Mouse (Mus musculus) heart, embryonic 11.5 days (tissue): ENCODE measurements at regions not wholly inside any gene's neighbourhood (a gene's known extent, or its start where the extent isn't known, plus 50 kb on each side); places are given as distances from the start of the nearest gene placed in this dataset.

Experiments
- ATAC-seq: fragments of 200-750 bp; cut with Nextera tagmentation; replicated peaks from 2 replicates; pipeline ENCODE4 v1.8.0; 2017; ENCODE audit warnings: moderate library complexity; ENCODE audit not compliant: insufficient number of reproducible peaks, low FRiP score, low TSS enrichment
- H3K27ac ChIP-seq: fragments of 300-500 bp; sonication (generic); 2 replicates; pipeline ENCODE4 v1.5.1; 2014; ENCODE audit warnings: mild to moderate bottlenecking, low read depth, low read length
- H3K27me3 ChIP-seq: fragments of 300-500 bp; sonication (generic); 2 replicates; pipeline ENCODE4 v1.6.1; 2014; ENCODE audit warnings: mild to moderate bottlenecking, low read length, mixed read lengths; ENCODE audit not compliant: control insufficient read depth, insufficient read depth
- H3K36me3 ChIP-seq: fragments of 300-500 bp; sonication (generic); 2 replicates; pipeline ENCODE4 v1.6.1; 2014; ENCODE audit warnings: mild to moderate bottlenecking, low read length, moderate library complexity, mixed read lengths; ENCODE audit not compliant: control insufficient read depth, insufficient read depth
- H3K4me1 ChIP-seq: fragments of 300-500 bp; sonication (generic); 2 replicates; pipeline ENCODE4 v1.6.1; 2014; ENCODE audit warnings: low read length; ENCODE audit not compliant: control insufficient read depth, insufficient read depth
- H3K4me2 ChIP-seq: fragments of 300-500 bp; sonication (generic); 2 replicates; pipeline ENCODE4 v1.6.1; 2014; ENCODE audit warnings: mild to moderate bottlenecking, moderate library complexity
- H3K4me3 ChIP-seq: fragments of 300-500 bp; sonication (generic); 2 replicates; pipeline ENCODE4 v1.5.1; 2014; ENCODE audit warnings: low read depth, low read length
- H3K9ac ChIP-seq: fragments of 300-500 bp; sonication (generic); 2 replicates; pipeline ENCODE4 v1.6.1; 2014; ENCODE audit warnings: mild to moderate bottlenecking, low read depth, low read length, moderate library complexity
- H3K9me3 ChIP-seq: fragments of 300-500 bp; sonication (generic); replicated peaks from 2 replicates; pipeline ENCODE4 v1.6.1; 2016; ENCODE audit warnings: low read length; ENCODE audit not compliant: control insufficient read depth
- WGBS: fragments of 180-500 bp; shearing (Covaris S2); extraction: QIAGEN DNeasy Blood & Tissue Kit; methylation state at CpG from one replicate; pipeline ENCODE4 v1.1.7; 2014; ENCODE audit not compliant: insufficient replicate concordance; 5-methylcytosine and 5-hydroxymethylcytosine counted together

- no peak overlapping the region for H3K9ac ChIP-seq
- H3K27me3 ChIP-seq, result no peaks in the 10 kb centered on the region
- WGBS, result 76% methylated on average over 4 of the region's 4 CpGs
- H3K36me3 ChIP-seq, result no peaks in the 10 kb centered on the region
- H3K4me2 ChIP-seq, result no peak overlapping the region
- no peaks in the 10 kb centered on the region for H3K9me3 ChIP-seq
- H3K4me1 ChIP-seq, result no peaks in the 10 kb centered on the region
- H3K27ac ChIP-seq, result no peak overlapping the region
- H3K4me3 ChIP-seq, result no peak overlapping the region
- no peak for ATAC-seq
Observed at GRCm38 (mm10) chr8:96296643-96297042, 408.3 kb upstream of the Got2 start.

DNA sequence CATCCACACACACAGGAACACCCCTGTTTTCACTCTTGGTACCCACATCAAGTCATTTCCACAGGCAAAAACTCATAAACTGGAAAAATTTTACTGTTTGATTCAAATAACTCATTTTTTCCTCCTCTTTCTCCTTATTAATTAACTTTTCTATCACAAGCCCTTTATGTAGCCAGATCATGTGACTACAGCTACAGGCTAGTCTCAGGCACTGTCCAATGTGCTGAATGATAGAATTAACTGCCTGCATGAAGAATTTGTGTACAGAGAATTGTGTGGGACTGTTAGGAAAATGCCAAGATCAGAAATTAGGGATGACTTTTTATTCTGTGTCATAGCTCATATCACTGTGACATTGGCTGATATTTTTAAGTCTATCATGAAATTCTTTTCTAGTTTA lies 402.4 kb upstream of the Got2 start:
- H3K36me3 ChIP-seq, result no peaks in the 10 kb centered on the region
- no peaks in the 10 kb centered on the region for H3K9me3 ChIP-seq
- no peaks in the 10 kb centered on the region for H3K4me1 ChIP-seq
- no peak overlapping the region for H3K9ac ChIP-seq
- no peaks in the 10 kb centered on the region for H3K27me3 ChIP-seq
- ATAC-seq, result no peak
- no peak overlapping the region for H3K4me3 ChIP-seq
- H3K27ac ChIP-seq, result no peak overlapping the region
- no peak overlapping the region for H3K4me2 ChIP-seq

- Histone ChIP-seq H3K9ac (no peak overlapping the region), H3K27ac (no peak overlapping the region), H3K4me2 (no peak overlapping the region), H3K4me1 (no peaks in the 10 kb centered on the region), H3K9me3 (no peaks in the 10 kb centered on the region), H3K4me3 (no peak overlapping the region), H3K27me3 (no peaks in the 10 kb centered on the region), H3K36me3 (no peaks in the 10 kb centered on the region)
- no peak for ATAC-seq
- 75% methylated on average over 3 of the region's 3 CpGs for WGBS
Observed at GRCm38 (mm10) chr8:96289519-96289918, 401.2 kb upstream of the Got2 start.

DNA sequence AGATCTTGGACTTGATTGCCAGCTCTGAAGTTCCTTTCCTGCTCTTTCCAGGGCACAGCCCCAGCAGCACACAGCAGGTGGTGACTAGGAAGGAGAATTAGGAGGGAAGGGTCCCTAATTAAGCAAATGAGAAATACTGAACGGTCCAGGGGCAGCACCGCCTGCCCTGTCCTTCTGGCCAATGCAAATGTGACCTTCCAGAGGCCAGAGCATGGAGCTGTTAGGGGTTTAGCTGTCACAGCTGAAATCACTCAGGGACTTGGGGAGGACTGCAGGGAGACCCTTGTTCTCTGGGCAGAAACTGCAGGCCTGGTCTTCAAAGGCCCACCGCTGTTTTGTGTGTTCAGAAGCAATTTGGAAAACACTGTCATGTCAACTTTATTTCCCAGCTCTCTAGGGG lies 400.2 kb upstream of the Got2 start:
- Histone ChIP-seq H3K4me1 (no peaks in the 10 kb centered on the region), H3K4me3 (no peak overlapping the region), H3K9me3 (no peaks in the 10 kb centered on the region), H3K9ac (no peak overlapping the region), H3K36me3 (no peaks in the 10 kb centered on the region), H3K27me3 (no peaks in the 10 kb centered on the region), H3K27ac (no peak overlapping the region), H3K4me2 (no peak overlapping the region)
- 39% methylated on average over 3 of the region's 3 CpGs for WGBS
- no peak for ATAC-seq

GRCm38 (mm10) chr8:96277479-96278138 lies 389.3 kb upstream of the Got2 start:
- no peaks in the 10 kb centered on the region for H3K36me3 ChIP-seq
- 55% methylated on average over 4 of the region's 4 CpGs for whole genome bisulfite sequencing
- H3K27ac ChIP-seq, result no peak overlapping the region
- H3K4me2 ChIP-seq, result no peak overlapping the region
- no peak for ATAC-seq
- H3K27me3 ChIP-seq, result no peaks in the 10 kb centered on the region
- no peaks in the 10 kb centered on the region for H3K9me3 ChIP-seq
- no peaks in the 10 kb centered on the region for H3K4me1 ChIP-seq
- H3K4me3 ChIP-seq, result no peak overlapping the region
- H3K9ac ChIP-seq, result no peak overlapping the region

DNA sequence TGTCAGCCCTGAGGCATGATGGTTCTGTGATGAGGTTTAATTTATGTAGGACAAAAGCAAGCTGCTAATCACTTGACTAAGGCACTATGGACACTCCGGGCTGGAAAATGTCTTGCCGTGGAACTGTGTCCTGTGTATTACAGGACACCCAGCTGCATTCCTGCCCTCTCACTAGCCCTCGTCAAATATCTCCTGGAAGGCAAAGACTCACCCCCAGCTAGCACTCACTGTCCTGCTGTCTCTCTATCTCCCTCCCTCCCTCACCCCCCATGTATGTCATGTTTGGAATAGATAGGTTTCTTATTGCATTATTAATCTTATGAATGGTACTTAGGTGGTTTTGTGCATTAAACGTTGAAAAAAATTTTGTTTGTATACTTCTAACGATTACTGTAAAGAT lies 388.7 kb upstream of the Got2 start:
- H3K9me3 ChIP-seq, result no peaks in the 10 kb centered on the region
- no peak overlapping the region for H3K9ac ChIP-seq
- H3K4me1 ChIP-seq, result no peaks in the 10 kb centered on the region
- 56% methylated on average over 5 of the region's 5 CpGs for WGBS
- H3K4me2 ChIP-seq, result no peak overlapping the region
- H3K27ac ChIP-seq, result no peak overlapping the region
- no peaks in the 10 kb centered on the region for H3K27me3 ChIP-seq
- no peak for ATAC-seq
- H3K36me3 ChIP-seq, result no peaks in the 10 kb centered on the region
- H3K4me3 ChIP-seq, result no peak overlapping the region

- Histone ChIP-seq H3K27me3 (no peaks in the 10 kb centered on the region), H3K9ac (no peak overlapping the region), H3K4me3 (no peak overlapping the region), H3K4me1 (no peaks in the 10 kb centered on the region), H3K27ac (no peak overlapping the region), H3K4me2 (no peak overlapping the region), H3K9me3 (no peaks in the 10 kb centered on the region), H3K36me3 (no peaks in the 10 kb centered on the region)
- WGBS, result 78% methylated on average over 5 of the region's 5 CpGs
- ATAC-seq, result no peak
Observed at GRCm38 (mm10) chr8:96256294-96256693, 367.9 kb upstream of the Got2 start.

DNA sequence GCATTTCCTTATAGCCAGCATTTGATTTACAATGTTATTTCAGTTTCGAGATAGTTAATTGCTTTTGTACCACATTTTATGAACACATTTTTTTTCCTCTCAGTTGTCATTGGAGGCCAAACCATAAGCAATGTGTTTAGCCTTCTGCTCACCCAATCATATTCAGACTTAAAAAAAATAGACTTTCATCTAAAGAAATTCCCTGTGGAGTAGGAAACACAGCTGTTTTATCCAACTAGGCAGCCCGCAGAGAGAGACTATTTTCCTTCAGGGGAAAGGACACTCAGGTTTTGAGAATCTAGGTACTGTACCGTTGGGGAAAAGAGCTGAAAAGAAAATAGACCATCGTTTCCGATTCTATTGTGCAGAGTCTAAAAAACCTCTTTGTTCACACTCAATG lies 367.5 kb upstream of the Got2 start:
- no peak overlapping the region for H3K4me3 ChIP-seq
- no peaks in the 10 kb centered on the region for H3K4me1 ChIP-seq
- no peak overlapping the region for H3K9ac ChIP-seq
- WGBS, result 77% methylated on average over 5 of the region's 5 CpGs
- no peaks in the 10 kb centered on the region for H3K9me3 ChIP-seq
- no peak for ATAC-seq
- no peak overlapping the region for H3K27ac ChIP-seq
- H3K4me2 ChIP-seq, result no peak overlapping the region
- no peaks in the 10 kb centered on the region for H3K36me3 ChIP-seq
- H3K27me3 ChIP-seq, result no peaks in the 10 kb centered on the region

- H3K27ac ChIP-seq, result no peak overlapping the region
Observed at GRCm38 (mm10) chr8:96246017-96246416, 357.7 kb upstream of the Got2 start.

More at GRCm38 (mm10) chr8:96246017-96246416, 357.7 kb upstream of the Got2 start:
- WGBS, result 60% methylated on average over 7 of the region's 7 CpGs
- H3K9me3 ChIP-seq, result no peaks in the 10 kb centered on the region
- no peaks in the 10 kb centered on the region for H3K36me3 ChIP-seq
- no peak overlapping the region for H3K4me3 ChIP-seq
- H3K9ac ChIP-seq, result 0 out of 2 replicates have a peak overlapping the region, but pooled peaks have one; percentile 16
- peaks cover 8% of the 10 kb centered on the region; the same call in 1 of the 2 replicates for H3K4me1 ChIP-seq
- H3K4me2 ChIP-seq, result no peak overlapping the region
- H3K27me3 ChIP-seq, result no peaks in the 10 kb centered on the region
- no peak for ATAC-seq
